Mouse (Mus musculus) bone marrow, adult 2 months (tissue): Measurements from ENCODE around the gene Exosc3.

Experiments
- CTCF ChIP-seq: fragments of 200-500 bp; IDR thresholded peaks from 2 replicates; pipeline ENCODE4 v1.5.1; 2011; ENCODE audit warnings: low read length, control low read depth; ENCODE audit not compliant: control insufficient read depth, insufficient read depth
- POLR2A ChIP-seq: fragments of 200-500 bp; IDR thresholded peaks from 2 replicates; pipeline ENCODE4 v1.6.1; 2011; ENCODE audit warnings: low read depth, mild to moderate bottlenecking, control low read depth, low read length, borderline replicate concordance; ENCODE audit not compliant: control insufficient read depth

DNA sequence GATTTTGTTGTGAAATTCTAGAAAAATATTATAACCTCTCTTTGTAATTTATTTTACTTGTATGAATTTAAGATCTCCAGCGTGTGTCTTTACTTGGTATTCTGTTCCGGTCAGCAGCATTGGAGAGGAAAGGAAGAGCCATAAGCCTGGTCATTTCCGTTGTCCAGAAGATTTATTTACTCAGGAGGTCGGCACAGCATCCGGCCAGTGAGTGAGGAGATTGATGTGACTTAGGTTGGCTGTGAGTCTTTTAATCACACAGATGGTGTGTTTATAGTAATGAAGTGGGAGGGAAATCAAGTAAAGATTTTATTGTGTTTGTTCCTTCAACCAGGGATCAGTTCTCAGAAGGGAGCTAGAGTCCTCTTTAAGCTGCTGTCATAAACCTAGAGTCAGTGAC lies 32.3 kb upstream of the Exosc3 start:
- TF ChIP-seq CTCF (no peak), POLR2A (no peak)
